Mouse (Mus musculus): ENCODE results near the gene Sprr4. TPM values are rescaled to one million over a fixed set of nuclear protein-coding genes. Genes with fewer than 3 reads are reported as not detected.

Sprr4 gene
- polyA plus RNA-seq, 1 experiment from 2014 or later: not detected

GRCm38 (mm10) chr3:92458620-92459019 is 41.7 kb downstream of the Sprr4 start, which contains the start of gene Sprr3:
TSS of gene Sprr3 (minus strand) at chr3:92458720.
- no peak within 1 kb of the TSS for H3K4me3 ChIP-seq
- no peaks in the 10 kb centered on the region for H3K36me3 ChIP-seq
- no peak within 1 kb of the TSS for H3K9ac ChIP-seq
- H3K27me3 ChIP-seq: no peaks in the 10 kb centered on the region
- no peak for ATAC-seq (ENCODE audit: borderline replicate concordance, extremely low read depth, low FRiP score, low TSS enrichment)
- H3K4me2 ChIP-seq: no peak within 1 kb of the TSS
- WGBS: 52% methylated on average over 2 of the region's 2 CpGs
- no peak within 1 kb of the TSS for H3K27ac ChIP-seq
- no peaks in the 10 kb centered on the region for H3K9me3 ChIP-seq
- no peaks in the 10 kb centered on the region for H3K4me1 ChIP-seq

- H3K4me2 ChIP-seq: no peak overlapping the region
- ATAC-seq (ENCODE audit: borderline replicate concordance, extremely low read depth, low FRiP score, low TSS enrichment): no peak
Measured at GRCm38 (mm10) chr3:92455151-92455550, 45.1 kb downstream of the Sprr4 start.

More at GRCm38 (mm10) chr3:92455151-92455550, 45.1 kb downstream of the Sprr4 start:
- H3K27me3 ChIP-seq: no peaks in the 10 kb centered on the region
- 56% methylated on average over 5 of the region's 5 CpGs for WGBS
- H3K9me3 ChIP-seq: no peaks in the 10 kb centered on the region
- no peak overlapping the region for H3K4me3 ChIP-seq
- no peak overlapping the region for H3K27ac ChIP-seq
- no peaks in the 10 kb centered on the region for H3K36me3 ChIP-seq
- no peaks in the 10 kb centered on the region for H3K4me1 ChIP-seq
- no peak overlapping the region for H3K9ac ChIP-seq

Other genes starting within 250 kb of the Sprr4 start
- gene Sprr2a3, start 215.1 kb downstream of the Sprr4 start, polyA plus RNA-seq (2015; fragmentation: Nextera tagmentation; extraction: Ambion mirVana): 0.87 TPM in 1 of 2 replicates, not detected in the other
- gene Sprr2b, start 183.9 kb downstream of the Sprr4 start, polyA plus RNA-seq (2015; fragmentation: Nextera tagmentation; extraction: Ambion mirVana): not detected in 2 replicates
- not detected in 2 replicates for gene Sprr2d, start 161.4 kb downstream of the Sprr4 start, polyA plus RNA-seq (2015; fragmentation: Nextera tagmentation; extraction: Ambion mirVana)
- not detected in 2 replicates for gene Sprr2e, start 148.3 kb downstream of the Sprr4 start, polyA plus RNA-seq (2015; fragmentation: Nextera tagmentation; extraction: Ambion mirVana)
- gene Sprr2f, start 135.3 kb downstream of the Sprr4 start, polyA plus RNA-seq (2015; fragmentation: Nextera tagmentation; extraction: Ambion mirVana): not detected in 2 replicates
- not detected in 2 replicates for gene Sprr2h, start 114.8 kb downstream of the Sprr4 start, polyA plus RNA-seq (2015; fragmentation: Nextera tagmentation; extraction: Ambion mirVana)
- gene Sprr2i, start 92.5 kb downstream of the Sprr4 start, polyA plus RNA-seq (2015; fragmentation: Nextera tagmentation; extraction: Ambion mirVana): not detected in 2 replicates
- gene Sprr2j-ps, start 82.4 kb downstream of the Sprr4 start, polyA plus RNA-seq (2015; fragmentation: Nextera tagmentation; extraction: Ambion mirVana): not detected in 2 replicates
- 7.5 and 8.0 TPM in 2 replicates for gene Gm9774, start 71.1 kb downstream of the Sprr4 start, polyA plus RNA-seq (2015; fragmentation: Nextera tagmentation; extraction: Ambion mirVana)
- not detected in 2 replicates for gene Sprr2k, start 67.9 kb downstream of the Sprr4 start, polyA plus RNA-seq (2015; fragmentation: Nextera tagmentation; extraction: Ambion mirVana)
- gene Sprr1b, start 61.7 kb downstream of the Sprr4 start, polyA plus RNA-seq (2015; fragmentation: Nextera tagmentation; extraction: Ambion mirVana): not detected in 2 replicates
- 0.20 TPM in 1 of 2 replicates, not detected in the other for gene Sprr3, start 41.8 kb downstream of the Sprr4 start, polyA plus RNA-seq (2015; fragmentation: Nextera tagmentation; extraction: Ambion mirVana)
- gene Sprr1a, start 14.6 kb downstream of the Sprr4 start, polyA plus RNA-seq (2015; fragmentation: Nextera tagmentation; extraction: Ambion mirVana): 0.82 and 1.2 TPM in 2 replicates
- not detected in 2 replicates for gene 2310046K23Rik, start 34.0 kb upstream of the Sprr4 start, polyA plus RNA-seq (2015; fragmentation: Nextera tagmentation; extraction: Ambion mirVana)
- gene Ivl, start 73.2 kb upstream of the Sprr4 start, polyA plus RNA-seq (2015; fragmentation: Nextera tagmentation; extraction: Ambion mirVana): not detected in 2 replicates
- gene Smcp, start 88.5 kb upstream of the Sprr4 start, polyA plus RNA-seq (2015; fragmentation: Nextera tagmentation; extraction: Ambion mirVana): not detected in 2 replicates
- not detected in 2 replicates for gene 2210017I01Rik, start 107.0 kb upstream of the Sprr4 start, polyA plus RNA-seq (2015; fragmentation: Nextera tagmentation; extraction: Ambion mirVana)
- gene Lce6a, start 121.2 kb upstream of the Sprr4 start, polyA plus RNA-seq (2015; fragmentation: Nextera tagmentation; extraction: Ambion mirVana): not detected in 2 replicates
- gene Lce1a1, start 147.8 kb upstream of the Sprr4 start, polyA plus RNA-seq (2015; fragmentation: Nextera tagmentation; extraction: Ambion mirVana): not detected in 2 replicates
- gene Lce1b, start 156.4 kb upstream of the Sprr4 start, polyA plus RNA-seq (2015; fragmentation: Nextera tagmentation; extraction: Ambion mirVana): not detected in 2 replicates
- gene Lce1a2, start 169.8 kb upstream of the Sprr4 start, polyA plus RNA-seq (2015; fragmentation: Nextera tagmentation; extraction: Ambion mirVana): not detected in 2 replicates
- gene Lce1c, start 178.8 kb upstream of the Sprr4 start, polyA plus RNA-seq (2015; fragmentation: Nextera tagmentation; extraction: Ambion mirVana): not detected in 2 replicates
- not detected in 2 replicates for gene Lce1d, start 186.7 kb upstream of the Sprr4 start, polyA plus RNA-seq (2015; fragmentation: Nextera tagmentation; extraction: Ambion mirVana)
- gene Lce1e, start 208.6 kb upstream of the Sprr4 start, polyA plus RNA-seq (2015; fragmentation: Nextera tagmentation; extraction: Ambion mirVana): not detected in 2 replicates
- gene Lce1f, start 219.9 kb upstream of the Sprr4 start, polyA plus RNA-seq (2015; fragmentation: Nextera tagmentation; extraction: Ambion mirVana): not detected in 2 replicates
- gene Gm38119, start 238.6 kb upstream of the Sprr4 start, polyA plus RNA-seq (2015; fragmentation: Nextera tagmentation; extraction: Ambion mirVana): not detected in 2 replicates

All from lung, embryonic 15.5 days (tissue).